Mouse (Mus musculus) midbrain, embryonic 13.5 days (tissue): ENCODE measurements at regions not wholly inside any gene's neighbourhood (a gene's known extent, or its start where the extent isn't known, plus 50 kb on each side); places are given as distances from the start of the nearest gene placed in this dataset.

Source experiments
- ATAC-seq: fragments of 200-750 bp; cut with Nextera tagmentation; 2 replicates; pipeline ENCODE4 v1.8.0; 2017; ENCODE audit warnings: mild to moderate bottlenecking, moderate TSS enrichment, moderate library complexity
- H3K27ac ChIP-seq: fragments of 300-500 bp; sonication (generic); 2 replicates; pipeline ENCODE4 v1.5.1; 2015; ENCODE audit warnings: inconsistent platforms, mild to moderate bottlenecking, moderate library complexity
- H3K27me3 ChIP-seq: fragments of 300-500 bp; sonication (generic); 2 replicates; pipeline ENCODE4 v1.6.1; 2015; ENCODE audit warnings: mild to moderate bottlenecking, inconsistent platforms
- H3K36me3 ChIP-seq: fragments of 300-500 bp; sonication (generic); 2 replicates; pipeline ENCODE4 v1.6.1; 2015; ENCODE audit warnings: mild to moderate bottlenecking, inconsistent platforms
- H3K4me1 ChIP-seq: fragments of 300-500 bp; sonication (generic); replicated peaks from 2 replicates; pipeline ENCODE4 v1.6.1; 2015; ENCODE audit warnings: inconsistent platforms
- H3K4me2 ChIP-seq: fragments of 300-500 bp; sonication (generic); replicated peaks from 2 replicates; pipeline ENCODE4 v1.6.1; 2015; ENCODE audit warnings: moderate library complexity, mild to moderate bottlenecking, inconsistent platforms
- H3K4me3 ChIP-seq: fragments of 300-500 bp; sonication (generic); replicated peaks from 2 replicates; pipeline ENCODE4 v1.5.1; 2015; ENCODE audit warnings: mild to moderate bottlenecking, inconsistent platforms
- H3K9ac ChIP-seq: fragments of 300-500 bp; sonication (generic); replicated peaks from 2 replicates; pipeline ENCODE4 v1.6.1; 2015; ENCODE audit warnings: mild to moderate bottlenecking, inconsistent platforms
- H3K9me3 ChIP-seq: fragments of 300-500 bp; sonication (generic); 2 replicates; pipeline ENCODE4 v1.6.1; 2016; ENCODE audit warnings: mild to moderate bottlenecking, inconsistent platforms
- WGBS: fragments of 180-500 bp; shearing (Covaris S2); methylation state at CpG from one replicate; pipeline ENCODE4 v1.1.7; 2015; 5-methylcytosine and 5-hydroxymethylcytosine counted together

DNA sequence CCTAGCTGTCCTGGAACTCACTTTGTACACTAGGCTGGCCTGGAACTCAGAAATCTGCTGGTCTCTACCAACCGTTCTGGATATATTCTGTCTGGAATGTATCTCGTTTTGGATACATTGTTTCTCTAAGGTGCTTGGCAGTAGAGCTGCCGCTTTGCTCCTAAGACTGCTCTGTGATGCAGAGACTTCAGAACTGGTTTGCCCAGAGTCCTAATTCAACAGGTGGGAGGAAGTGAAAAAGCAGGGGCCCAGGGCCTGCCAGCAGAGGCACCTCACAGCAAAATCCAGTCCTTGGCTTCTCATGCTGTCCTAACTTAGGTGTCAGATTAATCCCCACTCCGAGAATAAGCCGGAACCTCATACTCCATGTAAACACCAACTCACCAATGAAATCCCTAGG is 67.3 kb upstream of the Rreb1 start:
- no peak overlapping the region for H3K4me3 ChIP-seq
- H3K4me2 ChIP-seq = no peak overlapping the region
- no peaks in the 10 kb centered on the region for H3K4me1 ChIP-seq
- H3K36me3 ChIP-seq = no peaks in the 10 kb centered on the region
- ATAC-seq = no peak
- no peaks in the 10 kb centered on the region for H3K9me3 ChIP-seq
- no peaks in the 10 kb centered on the region for H3K27me3 ChIP-seq
- H3K9ac ChIP-seq = no peak overlapping the region
- 89% methylated on average over 5 of the region's 5 CpGs for WGBS
- H3K27ac ChIP-seq = no peak overlapping the region

GRCm38 (mm10) chr13:37712908-37713496 is 65.2 kb upstream of the Rreb1 start:
- Histone ChIP-seq H3K27ac (no peak overlapping the region), H3K4me3 (no peak overlapping the region), H3K4me2 (no peak overlapping the region), H3K27me3 (no peaks in the 10 kb centered on the region), H3K9me3 (no peaks in the 10 kb centered on the region), H3K4me1 (no peaks in the 10 kb centered on the region), H3K9ac (no peak overlapping the region), H3K36me3 (no peaks in the 10 kb centered on the region)
- no peak for ATAC-seq
- WGBS = 94% methylated on average over 4 of the region's 4 CpGs

DNA sequence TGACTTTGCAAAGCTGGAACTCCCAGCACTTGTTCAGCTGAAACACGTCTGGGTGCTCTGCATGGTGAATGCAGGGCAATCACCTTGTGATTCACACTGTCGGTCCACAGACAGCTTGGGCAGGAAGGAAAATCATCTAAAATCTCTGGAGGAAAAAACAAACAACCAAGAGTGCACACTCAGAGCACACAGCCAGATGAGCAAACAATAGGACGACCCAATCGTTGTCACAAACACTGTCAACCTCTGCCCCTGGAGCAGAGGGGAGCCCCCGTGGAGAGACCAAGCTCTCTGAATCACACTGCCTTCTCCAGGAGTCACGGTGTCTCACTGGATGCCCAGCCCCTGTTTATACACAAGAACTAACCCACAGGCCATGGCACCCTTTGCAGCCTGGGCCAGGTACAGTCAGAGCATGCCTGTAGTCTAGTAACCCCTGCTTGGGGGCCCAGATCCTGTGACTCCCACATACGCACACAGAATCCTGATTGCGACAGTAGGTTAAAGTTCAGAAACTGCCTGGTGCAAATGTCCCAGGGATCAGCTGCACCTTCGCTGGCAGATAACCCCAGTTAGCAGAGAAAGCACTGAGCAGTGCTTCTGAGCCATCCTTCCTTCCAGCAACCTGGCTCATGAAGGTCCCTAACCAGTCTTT is 63.0 kb upstream of the Rreb1 start:
- Histone ChIP-seq H3K36me3 (no peaks in the 10 kb centered on the region), H3K4me1 (no peaks in the 10 kb centered on the region), H3K9me3 (no peaks in the 10 kb centered on the region), H3K27me3 (no peaks in the 10 kb centered on the region), H3K4me3 (no peak overlapping the region), H3K27ac (no peak overlapping the region), H3K4me2 (no peak overlapping the region), H3K9ac (no peak overlapping the region)
- WGBS = 52% methylated on average over 9 of the region's 9 CpGs
- ATAC-seq = no peak

DNA sequence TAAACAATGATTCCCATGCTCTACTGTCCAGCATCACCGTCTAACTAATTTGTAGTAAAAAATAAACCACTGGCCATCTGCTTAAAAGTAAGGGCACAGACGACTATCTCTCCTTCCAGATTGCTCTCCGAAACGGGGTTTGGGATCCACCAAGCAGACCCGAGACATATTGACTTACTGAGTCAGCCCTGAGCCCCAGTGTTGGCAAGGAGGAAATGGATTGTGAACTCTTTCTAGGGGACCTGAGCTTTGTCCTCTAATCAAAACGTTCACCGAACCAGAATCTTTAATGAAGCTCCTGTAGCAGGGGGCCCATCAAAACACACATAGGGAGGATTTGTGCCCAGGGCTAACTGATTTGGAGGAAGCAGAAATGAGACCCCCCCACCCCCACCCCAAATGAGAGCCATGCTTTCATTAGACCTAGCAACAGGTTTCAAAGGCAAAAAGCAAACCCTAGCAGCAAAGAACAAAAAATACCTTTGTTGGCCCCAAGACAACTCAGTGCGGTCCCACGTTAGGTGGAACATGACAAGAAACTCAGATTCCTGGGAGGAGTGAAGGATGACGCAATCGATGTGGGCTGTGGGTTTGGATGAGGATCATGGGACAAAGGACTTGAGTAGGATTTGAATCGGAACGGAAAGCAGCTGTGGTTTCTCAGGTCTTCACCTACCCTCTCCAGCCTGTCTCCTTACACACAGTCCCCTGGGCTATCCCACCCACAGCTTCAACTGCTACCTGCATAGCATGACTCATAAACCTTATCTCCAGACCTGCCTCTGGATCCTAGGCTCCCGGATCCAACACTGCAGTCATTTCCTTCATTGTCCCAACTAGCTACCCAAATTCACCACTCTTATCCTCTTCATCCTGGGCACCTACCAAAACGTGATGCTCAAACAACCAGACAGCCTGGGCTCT is 62.2 kb upstream of the Rreb1 start:
- Histone ChIP-seq H3K27me3 (no peaks in the 10 kb centered on the region), H3K9me3 (no peaks in the 10 kb centered on the region), H3K4me3 (no peak overlapping the region), H3K36me3 (no peaks in the 10 kb centered on the region), H3K9ac (no peak overlapping the region), H3K27ac (no peak overlapping the region), H3K4me2 (no peak overlapping the region), H3K4me1 (no peaks in the 10 kb centered on the region)
- WGBS = 79% methylated on average over 15 of the region's 15 CpGs
- ATAC-seq = no peak

- no peaks in the 10 kb centered on the region for H3K4me1 ChIP-seq
- H3K27ac ChIP-seq = no peak overlapping the region
- no peak for ATAC-seq
- no peaks in the 10 kb centered on the region for H3K27me3 ChIP-seq
- H3K4me3 ChIP-seq = no peak overlapping the region
- H3K4me2 ChIP-seq = no peak overlapping the region
- WGBS = 84% methylated on average over 1 of the region's 1 CpGs
- H3K9ac ChIP-seq = no peak overlapping the region
- H3K36me3 ChIP-seq = no peaks in the 10 kb centered on the region
- H3K9me3 ChIP-seq = no peaks in the 10 kb centered on the region
These were observed 60.4 kb upstream of the Rreb1 start for GRCm38 (mm10) chr13:37717793-37718192.

- no peak overlapping the region for H3K4me2 ChIP-seq
- H3K4me1 ChIP-seq = no peaks in the 10 kb centered on the region
- H3K9ac ChIP-seq = no peak overlapping the region
- no peak overlapping the region for H3K27ac ChIP-seq
- 80% methylated on average over 4 of the region's 4 CpGs for WGBS
- H3K4me3 ChIP-seq = no peak overlapping the region
- no peaks in the 10 kb centered on the region for H3K36me3 ChIP-seq
- ATAC-seq = no peak
- no peaks in the 10 kb centered on the region for H3K9me3 ChIP-seq
- no peaks in the 10 kb centered on the region for H3K27me3 ChIP-seq
These were observed 59.8 kb upstream of the Rreb1 start for GRCm38 (mm10) chr13:37718364-37718763.
